Mouse (Mus musculus) lung, postnatal 0 days (tissue): Measurements from ENCODE around the gene Dvl1.

Experiments
- CTCF ChIP-seq: IDR thresholded peaks from 2 replicates; pipeline ENCODE4 v1.5.1; 2016; ENCODE audit warnings: antibody characterized with exemption, mild to moderate bottlenecking
- EP300 ChIP-seq: IDR thresholded peaks from 2 replicates; pipeline ENCODE4 v1.6.1; 2016; ENCODE audit warnings: antibody characterized with exemption, mild to moderate bottlenecking, control low read depth

DNA sequence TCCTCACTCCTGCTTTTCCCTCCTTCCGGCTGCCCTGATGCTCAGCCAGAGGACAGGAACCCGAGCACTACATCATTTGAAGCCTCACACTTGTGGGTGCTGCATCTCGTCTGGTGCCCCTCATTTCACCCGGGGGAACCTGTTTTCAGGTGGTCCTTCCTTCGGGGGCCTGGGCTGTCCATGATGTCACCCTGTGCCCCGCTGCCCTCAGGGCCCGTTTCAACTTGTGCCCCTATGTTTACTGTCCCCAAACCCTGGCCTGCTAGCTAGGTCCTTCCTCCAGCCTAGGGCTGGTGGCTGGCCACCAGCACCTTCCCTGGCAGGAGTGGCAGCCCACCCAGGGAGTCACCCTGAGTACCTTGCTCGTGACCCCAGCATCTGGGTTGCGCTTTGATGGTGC is 58.9 kb downstream of the Dvl1 start:
- no peak for TF ChIP-seq CTCF
- no peak for TF ChIP-seq EP300
